Mouse (Mus musculus) intestine, embryonic 14.5 days (tissue): ENCODE data around the gene Hmx1. TPM values are rescaled to one million over a fixed set of nuclear protein-coding genes. Genes with fewer than 3 reads are reported as not detected.

ENCODE experiments used
- polyA plus RNA-seq: library from polyadenylated mRNA; unstranded; fragments of >200 nt; fragmentation: Nextera tagmentation; extraction: Ambion mirVana; gene quantifications from 2 replicates; pipeline ENCODE4 v1.2.1, GENCODE M21; 2014

Hmx1 gene
- polyA plus RNA-seq, 1 experiment from 2014 or later, result not detected

Other genes with a start within 250 kb of the Hmx1 start
- 0.05 TPM in 1 of 2 replicates, not detected in the other for gene Adra2c, start 110.8 kb upstream of the Hmx1 start, polyA plus RNA-seq
- gene Cpz, start 136.6 kb downstream of the Hmx1 start, polyA plus RNA-seq, result 11.7 and 12.4 TPM in 2 replicates
- gene Trmt44, start 186.0 kb downstream of the Hmx1 start, polyA plus RNA-seq, result 8.9 and 9.5 TPM in 2 replicates
- 13.2 and 15.1 TPM in 2 replicates for gene Acox3, start 193.9 kb downstream of the Hmx1 start, polyA plus RNA-seq